18 mouse cellular contexts compared by ENCODE assay signal in genomic region chr10:39343551-39343950, GRCm38 (mm10). TPM values are rescaled to one million over a fixed set of nuclear protein-coding genes. Genes with fewer than 3 reads are reported as not detected.
A peak's percentile ranks its signal among the peaks of the same experiment; 100 is the strongest.
DNase-seq lines count a peak whose midpoint lies in the region; ATAC-seq and TF ChIP-seq lines count a peak whose summit lies in the region.
"Had no signal": no experiment of that assay in that cellular context is flagged by ENCODE, and none has a peak within 500 bp of the region (broad histone marks: within the 10 kb centered on the region; RNA-seq: fewer than 3 reads in every experiment).

No protein-coding gene starts in this region.

- H3K36me3 ChIP-seq in forebrain, postnatal 0 days (ENCODE audit: insufficient read depth) = no peaks in the 10 kb centered on the region
- H3K36me3 ChIP-seq: forebrain, embryonic 12.5 days; hindbrain, embryonic 12.5 days; liver, embryonic 12.5 days had no signal

- H3K4me1 ChIP-seq in forebrain, postnatal 0 days (ENCODE audit: insufficient read depth) = no peaks in the 10 kb centered on the region
- H3K4me1 ChIP-seq: forebrain, embryonic 12.5 days; hindbrain, embryonic 12.5 days; liver, embryonic 12.5 days had no signal

- no peak overlapping the region for H3K4me3 ChIP-seq in gastrocnemius, adult 2 months
- no peak overlapping the region for H3K4me3 ChIP-seq in forebrain, postnatal 0 days (ENCODE audit: low read depth, low read length)
- H3K4me3 ChIP-seq: forebrain, embryonic 12.5 days; hindbrain, embryonic 12.5 days; liver, embryonic 12.5 days had no signal

- no peaks in the 10 kb centered on the region for H3K27me3 ChIP-seq in forebrain, postnatal 0 days (ENCODE audit: insufficient read depth, low read length)
- H3K27me3 ChIP-seq: forebrain, embryonic 12.5 days; hindbrain, embryonic 12.5 days; liver, embryonic 12.5 days had no signal

- H3K27ac ChIP-seq in gastrocnemius, adult 2 months = no peak overlapping the region
- no peak overlapping the region for H3K27ac ChIP-seq in forebrain, postnatal 0 days (ENCODE audit: low read depth, low read length)
- H3K27ac ChIP-seq: forebrain, embryonic 12.5 days; hindbrain, embryonic 12.5 days; kidney, postnatal 0 days; liver, embryonic 12.5 days had no signal

- H3K9me3 ChIP-seq in forebrain, postnatal 0 days (ENCODE audit: low read length) = no peaks in the 10 kb centered on the region
- H3K9me3 ChIP-seq: forebrain, embryonic 12.5 days; hindbrain, embryonic 12.5 days; liver, embryonic 12.5 days had no signal

- ATAC-seq in forebrain, postnatal 0 days = no peak
- ATAC-seq: intestine, embryonic 16.5 days; liver, embryonic 12.5 days had no signal

- peak; percentile 9 for DNase-seq in gastrocnemius, postnatal 14 days
- DNase-seq in gastrocnemius, adult 2 months = no peak
- DNase-seq in 3T3-L1 (ENCODE audit: low read depth, low spot score) = peak; percentile 44
- DNase-seq in fibroblast of lung, adult 2 months (ENCODE audit: low read depth) = peak; percentile 71
- peak; percentile 21 for DNase-seq in lung, postnatal 36 days
- no peak for DNase-seq in yolk sac, embryonic 10.5 days (ENCODE audit: low spot score)
- DNase-seq in forebrain, postnatal 0 days = no peak
- DNase-seq in left cerebral cortex, postnatal 10 days (ENCODE audit: extremely low spot score in 1 of 2, low spot score in 2 of 2) = no peak
- DNase-seq: adrenal gland, postnatal 25 days; B cell, adult 2 months; cerebellum, postnatal 10 days; layer of hippocampus, adult 9-11 months; thymus, postnatal 25 days had no signal

- no peak for TF ChIP-seq CTCF in gastrocnemius, adult 2 months (IDR thresholded peaks at IDR 0.05)
- no peak for TF ChIP-seq CTCF in forebrain, postnatal 0 days (IDR thresholded peaks at IDR 0.05; ENCODE audit: low read depth)

- intact Hi-C loops in gastrocnemius, postnatal 14 days (cut with DNase I; ENCODE audit: low total_unique reads) = no loop called here
- intact Hi-C loops in gastrocnemius, adult 2 months (cut with DNase I) = no loop called here
- intact Hi-C loops in left cerebral cortex, postnatal 10 days (cut with DNase I) = no loop called here

- WGBS in forebrain, postnatal 0 days = 48% methylated on average over 1 of the region's 1 CpGs

- no peak overlapping the region for H3K9ac ChIP-seq in forebrain, postnatal 0 days
- H3K9ac ChIP-seq: forebrain, embryonic 12.5 days; hindbrain, embryonic 12.5 days; liver, embryonic 12.5 days had no signal

- H3K4me2 ChIP-seq in forebrain, postnatal 0 days (ENCODE audit: low read depth) = no peak overlapping the region
- H3K4me2 ChIP-seq: forebrain, embryonic 12.5 days; hindbrain, embryonic 12.5 days; liver, embryonic 12.5 days had no signal

RNA-seq across cellular contexts. Expression of gene Fyn, which starts 25.1 kb away (rescaled TPM):
- total RNA-seq in gastrocnemius, postnatal 14 days (2021) = 10 to 100 TPM; 13.3 to 17.8 TPM
- 10 to 100 TPM in 1 of 2 experiments, 1 to 10 TPM in 1; 7.3 to 12.0 TPM for total RNA-seq in gastrocnemius, adult 2 months (2021)
- 147 and 155 TPM in 2 replicates for total RNA-seq in forebrain, postnatal 0 days (2014; rRNA removed)
- polyA plus RNA-seq in forebrain, postnatal 0 days (2015; fragmentation: Nextera tagmentation; extraction: Ambion mirVana) = 75.1 and 85.8 TPM in 2 replicates
- 100 to 1,000 TPM; 176 to 188 TPM for total RNA-seq in left cerebral cortex, postnatal 10 days (2021)

Comparison
In these comparisons a context has a peak if more than half of its experiments do, and no peak if none do; other contexts are left out.
1. DNase-seq: peak in gastrocnemius, postnatal 14 days (single experiment), 3T3-L1 (single experiment), fibroblast of lung, adult 2 months (single experiment) and lung, postnatal 36 days (single experiment); none in gastrocnemius, adult 2 months (single experiment), yolk sac, embryonic 10.5 days (single experiment), forebrain, postnatal 0 days (single experiment) and left cerebral cortex, postnatal 10 days (0 of 2).